Mouse (Mus musculus): ENCODE measurements around the gene Ptprs. TPM values are rescaled to one million over a fixed set of nuclear protein-coding genes. Genes with fewer than 3 reads are reported as not detected.

Gene Ptprs
- polyA plus RNA-seq, 1 experiment, result 128 TPM

GRCm38 (mm10) chr17:56405341-56405740 lies 70.9 kb downstream of the Ptprs start:
- Histone ChIP-seq H3K4me1 (ENCODE audit: control insufficient read depth, insufficient read depth, low read length) (no peaks in the 10 kb centered on the region), H3K4me3 (replicated peaks; ENCODE audit: extremely low read depth, low read depth, low read length) (no peak overlapping the region)
- 70% methylated on average over 3 of the region's 3 CpGs for WGBS
- DNase-seq, result no peak
- TF ChIP-seq CTCF (IDR thresholded peaks at IDR 0.05; ENCODE audit: insufficient read depth, low read length), result no peak
- TF ChIP-seq POLR2A (IDR thresholded peaks at IDR 0.05; ENCODE audit: borderline replicate concordance, extremely low read depth, low read depth, low read length), result no peak

- H3K4me3 ChIP-seq (replicated peaks; ENCODE audit: extremely low read depth, low read depth, low read length), result no peak overlapping the region
- TF ChIP-seq CTCF (IDR thresholded peaks at IDR 0.05; ENCODE audit: insufficient read depth, low read length), result no peak
- no peaks in the 10 kb centered on the region for H3K4me1 ChIP-seq (ENCODE audit: control insufficient read depth, insufficient read depth, low read length)
- DNase-seq, result no peak
- WGBS, result 83% methylated on average over 4 of the region's 4 CpGs
Measured at GRCm38 (mm10) chr17:56401051-56401521, 75.2 kb downstream of the Ptprs start.

GRCm38 (mm10) chr17:56400221-56400620 lies 76.1 kb downstream of the Ptprs start:
- WGBS, result 92% methylated on average over 3 of the region's 3 CpGs
- no peak for DNase-seq
- Histone ChIP-seq H3K4me1 (ENCODE audit: control insufficient read depth, insufficient read depth, low read length) (no peaks in the 10 kb centered on the region), H3K4me3 (replicated peaks; ENCODE audit: extremely low read depth, low read depth, low read length) (no peak overlapping the region)
- TF ChIP-seq CTCF (IDR thresholded peaks at IDR 0.05; ENCODE audit: insufficient read depth, low read length), result no peak
- TF ChIP-seq POLR2A (IDR thresholded peaks at IDR 0.05; ENCODE audit: borderline replicate concordance, extremely low read depth, low read depth, low read length), result no peak

DNA sequence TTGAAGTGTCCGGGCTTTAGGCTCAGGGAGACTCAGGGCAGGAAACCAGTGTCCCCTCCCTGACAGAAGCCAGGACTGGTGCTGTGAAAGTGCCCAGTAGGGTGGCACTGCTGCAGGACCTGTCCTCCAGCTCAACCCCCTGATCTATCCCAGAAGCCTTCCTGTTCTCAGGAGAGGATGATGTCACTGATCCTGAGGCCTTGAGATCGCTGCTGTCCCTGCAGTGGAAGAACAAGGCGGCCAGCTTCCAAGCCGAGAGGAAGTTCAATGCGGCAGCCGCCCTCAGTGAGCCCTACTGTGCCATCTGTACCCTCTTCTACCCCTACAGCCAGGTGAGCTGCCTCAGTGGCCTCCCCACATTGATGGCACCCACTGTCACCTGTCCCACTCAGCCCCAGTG lies 80.2 kb downstream of the Ptprs start:
- no peak overlapping the region for H3K4me3 ChIP-seq (replicated peaks; ENCODE audit: extremely low read depth, low read depth, low read length)
- no peak for DNase-seq
- WGBS, result 89% methylated on average over 6 of the region's 6 CpGs
- TF ChIP-seq POLR2A (IDR thresholded peaks at IDR 0.05; ENCODE audit: borderline replicate concordance, extremely low read depth, low read depth, low read length) (no peak), CTCF (IDR thresholded peaks at IDR 0.05; ENCODE audit: insufficient read depth, low read length) (no peak)
- no peaks in the 10 kb centered on the region for H3K4me1 ChIP-seq (ENCODE audit: control insufficient read depth, insufficient read depth, low read length)

DNA sequence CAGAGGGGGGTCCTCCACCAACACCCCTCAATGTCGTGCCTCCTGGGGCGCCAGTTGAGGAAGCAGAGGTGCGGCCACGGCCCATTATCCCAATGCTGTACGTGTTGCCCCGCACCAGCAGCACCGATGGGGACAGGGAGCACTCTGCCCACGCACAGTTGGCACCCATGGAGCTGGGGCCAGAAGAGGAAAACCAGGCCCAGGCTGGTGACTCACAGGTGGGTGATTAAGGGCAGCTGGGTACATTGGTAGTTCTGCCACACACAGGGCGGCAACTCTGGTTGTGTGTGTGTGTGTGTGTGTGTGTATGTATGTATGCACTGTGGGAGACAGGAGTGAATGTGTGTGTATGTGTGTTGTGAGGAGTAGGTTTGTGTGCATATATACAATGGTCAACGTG lies 82.4 kb downstream of the Ptprs start:
- no peaks in the 10 kb centered on the region for H3K4me1 ChIP-seq (ENCODE audit: control insufficient read depth, insufficient read depth, low read length)
- WGBS, result 92% methylated on average over 10 of the region's 10 CpGs

GRCm38 (mm10) chr17:56393238-56393637 lies 83.0 kb downstream of the Ptprs start:
- WGBS, result 94% methylated on average over 6 of the region's 6 CpGs
- Histone ChIP-seq H3K4me1 (ENCODE audit: control insufficient read depth, insufficient read depth, low read length) (no peaks in the 10 kb centered on the region), H3K4me3 (replicated peaks; ENCODE audit: extremely low read depth, low read depth, low read length) (no peak overlapping the region)
- no peak for DNase-seq
- TF ChIP-seq CTCF (IDR thresholded peaks at IDR 0.05; ENCODE audit: insufficient read depth, low read length) (no peak), POLR2A (IDR thresholded peaks at IDR 0.05; ENCODE audit: borderline replicate concordance, extremely low read depth, low read depth, low read length) (no peak)

More for the DNA sequence above, 82.4 kb downstream of the Ptprs start:
- H3K4me3 ChIP-seq (replicated peaks; ENCODE audit: extremely low read depth, low read depth, low read length), result no peak overlapping the region
- no peak for TF ChIP-seq POLR2A (IDR thresholded peaks at IDR 0.05; ENCODE audit: borderline replicate concordance, extremely low read depth, low read depth, low read length)
- DNase-seq, result no peak

GRCm38 (mm10) chr17:56387612-56388011 lies 88.7 kb downstream of the Ptprs start:
- no peaks in the 10 kb centered on the region for H3K4me1 ChIP-seq (ENCODE audit: control insufficient read depth, insufficient read depth, low read length)
- 79% methylated on average over 6 of the region's 6 CpGs for WGBS
- no peak for TF ChIP-seq CTCF (IDR thresholded peaks at IDR 0.05; ENCODE audit: insufficient read depth, low read length)
- no peak for TF ChIP-seq POLR2A (IDR thresholded peaks at IDR 0.05; ENCODE audit: borderline replicate concordance, extremely low read depth, low read depth, low read length)
- H3K4me3 ChIP-seq (replicated peaks; ENCODE audit: extremely low read depth, low read depth, low read length), result no peak overlapping the region
- DNase-seq, result no peak

DNA sequence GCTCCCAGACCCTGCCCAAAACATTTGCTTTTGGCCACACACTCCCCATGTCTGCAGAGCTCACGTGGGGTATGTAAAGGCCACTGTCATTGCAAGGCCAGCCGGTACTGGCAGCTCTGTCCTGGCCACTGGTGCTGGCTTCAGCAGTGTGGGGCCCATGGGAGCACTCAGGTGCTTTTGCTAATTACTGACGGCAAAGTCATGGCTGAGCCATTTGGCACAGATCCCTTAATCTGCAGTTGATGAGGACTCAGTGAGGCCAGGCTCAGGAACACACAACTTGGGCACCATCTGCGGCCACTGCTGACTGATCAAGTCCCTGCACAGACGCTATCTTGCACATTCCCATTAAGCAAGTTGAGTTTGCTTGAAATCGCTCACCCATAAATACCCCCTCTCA lies 91.4 kb downstream of the Ptprs start:
- no peak overlapping the region for H3K4me3 ChIP-seq (replicated peaks; ENCODE audit: extremely low read depth, low read depth, low read length)
- no peak for DNase-seq
- no peaks in the 10 kb centered on the region for H3K4me1 ChIP-seq (ENCODE audit: control insufficient read depth, insufficient read depth, low read length)
- no peak for TF ChIP-seq POLR2A (IDR thresholded peaks at IDR 0.05; ENCODE audit: borderline replicate concordance, extremely low read depth, low read depth, low read length)
- TF ChIP-seq CTCF (IDR thresholded peaks at IDR 0.05; ENCODE audit: insufficient read depth, low read length), result no peak
- 88% methylated on average over 6 of the region's 6 CpGs for WGBS

- TF ChIP-seq POLR2A (IDR thresholded peaks at IDR 0.05; ENCODE audit: borderline replicate concordance, extremely low read depth, low read depth, low read length) (no peak), CTCF (IDR thresholded peaks at IDR 0.05; ENCODE audit: insufficient read depth, low read length) (no peak)
- DNase-seq, result no peak
- no peak overlapping the region for H3K4me3 ChIP-seq (replicated peaks; ENCODE audit: extremely low read depth, low read depth, low read length)
- H3K4me1 ChIP-seq (ENCODE audit: control insufficient read depth, insufficient read depth, low read length), result no peaks in the 10 kb centered on the region
- WGBS, result 80% methylated on average over 8 of the region's 8 CpGs
Measured at GRCm38 (mm10) chr17:56382997-56383396, 93.3 kb downstream of the Ptprs start.

DNA sequence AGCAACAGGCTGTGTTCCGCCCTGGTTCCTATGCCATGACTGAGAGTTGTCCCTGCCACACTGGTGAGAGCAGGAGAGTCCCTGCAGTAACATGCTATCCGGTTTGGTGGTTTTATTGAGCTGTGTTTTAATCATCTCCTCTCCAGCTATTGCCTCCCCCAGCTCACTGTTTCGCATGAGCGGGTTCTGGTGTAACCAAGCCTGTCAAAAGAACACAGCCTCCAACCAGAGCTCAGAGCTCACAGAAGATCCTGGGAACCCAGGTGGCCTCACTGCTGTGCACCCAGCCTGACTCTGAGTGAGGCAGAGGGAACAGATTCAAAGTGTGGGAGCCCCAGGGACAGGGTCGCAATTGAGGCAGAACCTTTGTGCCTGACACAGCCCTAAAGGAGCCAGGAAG lies 95.1 kb downstream of the Ptprs start:
- Histone ChIP-seq H3K4me1 (ENCODE audit: control insufficient read depth, insufficient read depth, low read length) (no peaks in the 10 kb centered on the region), H3K4me3 (replicated peaks; ENCODE audit: extremely low read depth, low read depth, low read length) (no peak overlapping the region)
- WGBS, result 91% methylated on average over 5 of the region's 5 CpGs
- no peak for DNase-seq
- TF ChIP-seq CTCF (IDR thresholded peaks at IDR 0.05; ENCODE audit: insufficient read depth, low read length) (no peak), POLR2A (IDR thresholded peaks at IDR 0.05; ENCODE audit: borderline replicate concordance, extremely low read depth, low read depth, low read length) (no peak)

DNA sequence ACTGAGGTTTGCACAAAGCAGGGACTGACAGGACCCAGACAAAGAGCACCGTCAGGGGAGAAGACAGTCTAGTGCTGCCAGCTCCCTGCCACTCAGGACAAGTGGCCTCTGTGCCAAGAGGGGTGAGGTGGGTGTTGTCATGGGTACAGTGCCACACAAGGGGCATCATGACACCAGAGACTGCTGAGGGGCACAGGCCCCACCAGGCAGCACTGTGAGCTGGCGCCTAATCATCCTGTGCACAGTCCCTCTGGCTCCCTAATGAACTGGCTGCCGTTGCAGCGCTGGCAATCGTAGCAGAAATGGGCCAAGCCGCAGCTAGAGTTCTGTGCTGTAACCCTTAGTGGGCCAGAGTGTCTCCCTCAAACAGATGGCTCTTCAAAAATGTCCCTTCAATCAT lies 96.0 kb downstream of the Ptprs start:
- TF ChIP-seq POLR2A (IDR thresholded peaks at IDR 0.05; ENCODE audit: borderline replicate concordance, extremely low read depth, low read depth, low read length), result no peak
- no peak for TF ChIP-seq CTCF (IDR thresholded peaks at IDR 0.05; ENCODE audit: insufficient read depth, low read length)
- H3K4me1 ChIP-seq (ENCODE audit: control insufficient read depth, insufficient read depth, low read length), result no peaks in the 10 kb centered on the region
- DNase-seq, result no peak
- WGBS, result 82% methylated on average over 6 of the region's 6 CpGs
- no peak overlapping the region for H3K4me3 ChIP-seq (replicated peaks; ENCODE audit: extremely low read depth, low read depth, low read length)

Data from lung, adult 2 months (tissue).